Mouse (Mus musculus): Measurements from ENCODE around the gene Tnni1.

Gene Tnni1

GRCm38 (mm10) chr1:135767324-135767890, 11.8 kb upstream of the Tnni1 start:
- DNase-seq (ENCODE audit: low spot score in 2 of 2), result no peak

- DNase-seq (ENCODE audit: low spot score in 2 of 2), result no peak
Observed at GRCm38 (mm10) chr1:135768400-135768799, 10.8 kb upstream of the Tnni1 start.

- no peak for DNase-seq (ENCODE audit: low spot score in 2 of 2)
Observed at GRCm38 (mm10) chr1:135770237-135770636, 9.0 kb upstream of the Tnni1 start.

- no peak for DNase-seq (ENCODE audit: low spot score in 2 of 2)
Observed at GRCm38 (mm10) chr1:135770896-135771572, 8.2 kb upstream of the Tnni1 start.

- DNase-seq (ENCODE audit: low spot score in 2 of 2), result no peak
Observed at GRCm38 (mm10) chr1:135771573-135771970, 7.7 kb upstream of the Tnni1 start.

- no peak for DNase-seq (ENCODE audit: low spot score in 2 of 2)
Observed at GRCm38 (mm10) chr1:135776596-135776995, 2.6 kb upstream of the Tnni1 start.

GRCm38 (mm10) chr1:135777046-135777445, 2.2 kb upstream of the Tnni1 start:
- DNase-seq (ENCODE audit: low spot score in 2 of 2), result no peak

GRCm38 (mm10) chr1:135780649-135781048, 1.4 kb downstream of the Tnni1 start:
- no peak for DNase-seq (ENCODE audit: low spot score in 2 of 2)

GRCm38 (mm10) chr1:135781220-135781619, 2.0 kb downstream of the Tnni1 start:
- DNase-seq (ENCODE audit: low spot score in 2 of 2), result peak; percentile 63 to 81

- DNase-seq (ENCODE audit: low spot score in 2 of 2), result no peak
Observed at GRCm38 (mm10) chr1:135782816-135783215, 3.6 kb downstream of the Tnni1 start.

GRCm38 (mm10) chr1:135787799-135788198, 8.6 kb downstream of the Tnni1 start:
- DNase-seq (ENCODE audit: low spot score in 2 of 2), result peak; percentile 51 to 78

GRCm38 (mm10) chr1:135788708-135789107, 9.5 kb downstream of the Tnni1 start:
- peak in 1 of 2 experiments; percentile 41 for DNase-seq (ENCODE audit: low spot score in 2 of 2)

GRCm38 (mm10) chr1:135789815-135790214, 10.6 kb downstream of the Tnni1 start:
- DNase-seq (ENCODE audit: low spot score in 2 of 2), result peak in 1 of 2 experiments; percentile 73

GRCm38 (mm10) chr1:135792143-135792939, 13.1 kb downstream of the Tnni1 start:
- no peak for DNase-seq (ENCODE audit: low spot score in 2 of 2)

- DNase-seq (ENCODE audit: low spot score in 2 of 2), result peak; percentile 67 to 77
Observed at GRCm38 (mm10) chr1:135793370-135794215, 14.4 kb downstream of the Tnni1 start.

GRCm38 (mm10) chr1:135794216-135795134, 15.2 kb downstream of the Tnni1 start:
- no peak for DNase-seq (ENCODE audit: low spot score in 2 of 2)

GRCm38 (mm10) chr1:135798492-135798891, 19.3 kb downstream of the Tnni1 start:
- DNase-seq (ENCODE audit: low spot score in 2 of 2), result no peak

- DNase-seq (ENCODE audit: low spot score in 2 of 2), result no peak
Observed at GRCm38 (mm10) chr1:135799109-135799627, 19.9 kb downstream of the Tnni1 start.

- DNase-seq (ENCODE audit: low spot score in 2 of 2), result no peak
Observed at GRCm38 (mm10) chr1:135800192-135800950, 21.1 kb downstream of the Tnni1 start.

GRCm38 (mm10) chr1:135807546-135807945, 28.3 kb downstream of the Tnni1 start:
- no peak for DNase-seq (ENCODE audit: low spot score in 2 of 2)

Measured in right cerebral cortex, postnatal 10 days (tissue).